Mouse (Mus musculus): ENCODE data around the gene Lman2l.

- TF ChIP-seq CTCF (IDR thresholded peaks at IDR 0.05) (no peak), POLR2A (IDR thresholded peaks at IDR 0.05; ENCODE audit: insufficient read depth, low read depth, low read length) (no peak), EP300 (IDR thresholded peaks at IDR 0.05; ENCODE audit: insufficient read depth, low read depth, low read length) (no peak)
Observed at GRCm38 (mm10) chr1:36446106-36446824, 1.2 kb upstream of the Lman2l start.
